Mouse (Mus musculus) T-helper 2 cell (primary cell): ENCODE data around the gene Syvn1.

Source experiments
- in situ Hi-C: fragments of 300-600 bp; cut with MboI, MseI; formaldehyde crosslinking; loops from one replicate; pipeline ENCODE4 v1.15.1; 2025; ENCODE audit warnings: high pct_unique_total_duplicates

Gene Syvn1

GRCm38 (mm10) chr19:6040002-6040401, 6.4 kb upstream of the Syvn1 start:
- in situ Hi-C loops, result loop anchor here (10.0 kb wide), 1 partner anchor 945 kb away; the partner anchor contains the start of gene Cnih2

GRCm38 (mm10) chr19:6042293-6042692, 4.1 kb upstream of the Syvn1 start:
- in situ Hi-C loops, result loop anchor here (10.0 kb wide), 1 partner anchor 947 kb away; the partner anchor contains the start of gene Cnih2

GRCm38 (mm10) chr19:6044102-6044501, 2.3 kb upstream of the Syvn1 start:
- in situ Hi-C loops, result loop anchor here (10.0 kb wide), 1 partner anchor 949 kb away; the partner anchor contains the start of gene Cnih2

- in situ Hi-C loops, result loop anchor here (10.0 kb wide), 1 partner anchor 951 kb away; the partner anchor contains the start of gene Cnih2
Measured at GRCm38 (mm10) chr19:6045366-6046293, 746 bp upstream of the Syvn1 start.

- in situ Hi-C loops, result loop anchor here (10.0 kb wide), 1 partner anchor 953 kb away; the partner anchor contains the start of gene Cnih2
Measured at GRCm38 (mm10) chr19:6047154-6047898, 950 bp downstream of the Syvn1 start.

GRCm38 (mm10) chr19:6047899-6048166, 1.5 kb downstream of the Syvn1 start:
- in situ Hi-C loops, result loop anchor here (10.0 kb wide), 1 partner anchor 953 kb away; the partner anchor contains the start of gene Cnih2

- in situ Hi-C loops, result loop anchor here (10.0 kb wide), 1 partner anchor 954 kb away; the partner anchor contains the start of gene Cnih2
Measured at GRCm38 (mm10) chr19:6048681-6049410, 2.5 kb downstream of the Syvn1 start.

- in situ Hi-C loops, result no loop called here
Measured at GRCm38 (mm10) chr19:6052516-6052915, 6.1 kb downstream of the Syvn1 start.

- in situ Hi-C loops, result no loop called here
Measured at GRCm38 (mm10) chr19:6054296-6054695, 7.9 kb downstream of the Syvn1 start.

GRCm38 (mm10) chr19:6056696-6057095, 10.3 kb downstream of the Syvn1 start:
- in situ Hi-C loops, result loop anchor here (5.0 kb wide), 1 partner anchor 61 kb away; the partner anchor contains the start of gene Sac3d1

GRCm38 (mm10) chr19:6057313-6058096, 11.1 kb downstream of the Syvn1 start, which contains the start of the genes Mrpl49 and Fau:
Gene Mrpl49 (minus strand): TSS chr19:6057785.
Gene Fau (plus strand): TSS chr19:6057844.
- in situ Hi-C loops, result loop anchor here (5.0 kb wide), 1 partner anchor 60 kb away; the partner anchor contains the start of gene Sac3d1

- in situ Hi-C loops, result loop anchor here (5.0 kb wide), 1 partner anchor 59 kb away; the partner anchor contains the start of gene Sac3d1
Measured at GRCm38 (mm10) chr19:6058513-6058912, 12.1 kb downstream of the Syvn1 start.

- in situ Hi-C loops, result loop anchor here (5.0 kb wide), 1 partner anchor 58 kb away; the partner anchor contains the start of gene Sac3d1
Measured at GRCm38 (mm10) chr19:6058966-6059365, 12.6 kb downstream of the Syvn1 start.

- in situ Hi-C loops, result no loop called here
Measured at GRCm38 (mm10) chr19:6061021-6061533, 14.7 kb downstream of the Syvn1 start, which contains the start of gene Znhit2. Gene Znhit2 (plus strand): TSS chr19:6061192.

GRCm38 (mm10) chr19:6061641-6062302, 15.4 kb downstream of the Syvn1 start:
- in situ Hi-C loops, result no loop called here

- in situ Hi-C loops, result no loop called here
Measured at GRCm38 (mm10) chr19:6062418-6062817, 16.0 kb downstream of the Syvn1 start.

- in situ Hi-C loops, result no loop called here
Measured at GRCm38 (mm10) chr19:6063081-6063480, 16.7 kb downstream of the Syvn1 start.

GRCm38 (mm10) chr19:6066571-6066970, 20.2 kb downstream of the Syvn1 start:
- in situ Hi-C loops, result no loop called here

- in situ Hi-C loops, result no loop called here
Measured at GRCm38 (mm10) chr19:6067011-6067723, 20.8 kb downstream of the Syvn1 start.
